Mouse (Mus musculus): ENCODE measurements at regions not wholly inside any gene's neighbourhood (a gene's known extent, or its start where the extent isn't known, plus 50 kb on each side); places are given as distances from the start of the nearest gene placed in this dataset.

DNA sequence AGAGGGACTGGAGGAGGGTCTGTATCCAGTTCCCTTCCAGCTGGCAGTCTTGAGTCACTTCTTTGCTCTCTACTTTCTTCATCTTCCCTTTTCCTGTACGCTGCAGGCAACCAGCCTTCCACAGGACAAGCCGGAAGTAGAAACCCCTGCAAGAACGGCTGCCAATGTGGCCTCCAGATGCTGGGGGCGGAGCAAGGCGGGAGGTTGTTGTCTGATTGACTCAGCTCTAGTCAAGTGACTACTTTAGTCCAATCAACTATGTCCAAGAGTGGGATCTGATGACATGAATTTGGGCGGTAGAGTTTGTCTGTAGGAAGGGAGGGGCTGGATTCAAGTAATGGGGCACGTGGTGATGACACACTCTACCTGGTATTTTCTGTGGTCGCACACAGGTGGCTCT, 156.1 kb upstream of the Irx6 start:
- no peak for ATAC-seq (replicated peaks; ENCODE audit: poor library complexity)

DNA sequence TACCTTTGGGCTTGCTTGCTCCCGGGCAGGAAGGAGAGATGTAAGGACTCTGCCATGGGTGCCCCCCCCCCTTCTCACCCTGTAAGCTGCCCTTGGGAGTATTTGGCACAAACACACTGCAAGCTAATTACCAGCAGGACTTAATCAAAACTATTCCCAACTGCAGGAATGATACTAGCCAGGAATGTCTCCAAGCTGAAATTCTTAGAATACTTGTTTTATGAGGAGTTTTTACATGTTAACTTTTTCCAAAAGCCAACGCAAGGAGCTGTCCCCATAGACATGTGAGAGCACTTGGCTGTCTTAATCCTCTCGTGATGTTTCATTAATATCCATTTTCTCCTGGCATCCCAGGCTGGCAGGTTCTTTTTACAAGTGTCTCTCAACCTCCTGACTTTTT, 155.6 kb upstream of the Irx6 start:
- no peak for ATAC-seq (replicated peaks; ENCODE audit: poor library complexity)

DNA sequence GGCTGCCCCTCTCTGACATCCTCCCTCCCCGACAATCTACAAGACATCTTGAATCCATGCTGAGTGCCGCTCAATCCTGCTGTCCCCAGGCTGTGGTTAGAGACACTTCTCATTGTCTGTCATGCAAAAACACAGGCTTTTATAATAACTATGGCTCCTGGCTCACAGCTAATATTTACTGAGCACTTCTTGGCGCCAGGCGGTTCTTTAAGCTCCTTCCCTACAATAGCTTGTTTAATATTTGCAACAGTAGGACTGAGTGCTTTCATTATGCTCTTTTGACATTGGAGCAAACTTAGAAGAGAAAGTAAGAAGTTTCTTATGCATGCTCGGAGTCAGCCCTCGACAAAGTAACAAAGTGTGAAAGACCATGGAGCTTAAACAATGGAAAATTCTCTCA, 151.6 kb upstream of the Irx6 start:
- ATAC-seq (replicated peaks; ENCODE audit: poor library complexity) = no peak

DNA sequence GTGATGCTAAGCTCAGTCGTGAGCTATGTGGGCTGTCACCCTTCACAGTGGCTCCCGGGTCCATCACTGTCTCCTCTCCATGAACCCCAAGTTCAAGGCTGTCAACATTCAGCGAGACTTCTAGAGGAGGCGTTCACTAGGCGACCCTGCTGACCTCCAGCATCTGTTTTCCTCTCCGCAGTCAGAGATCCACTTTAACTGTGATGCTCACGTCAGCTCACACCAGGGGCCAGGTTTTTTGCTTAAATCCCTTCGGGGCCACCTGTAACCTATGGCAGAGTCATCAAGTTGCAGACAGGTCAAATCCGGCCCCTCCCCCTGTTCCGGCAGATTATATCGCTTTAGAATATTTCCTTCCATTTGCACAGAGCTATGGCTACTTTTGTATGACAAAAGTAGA, 144.3 kb upstream of the Irx6 start:
- ATAC-seq (replicated peaks; ENCODE audit: poor library complexity) = no peak

DNA sequence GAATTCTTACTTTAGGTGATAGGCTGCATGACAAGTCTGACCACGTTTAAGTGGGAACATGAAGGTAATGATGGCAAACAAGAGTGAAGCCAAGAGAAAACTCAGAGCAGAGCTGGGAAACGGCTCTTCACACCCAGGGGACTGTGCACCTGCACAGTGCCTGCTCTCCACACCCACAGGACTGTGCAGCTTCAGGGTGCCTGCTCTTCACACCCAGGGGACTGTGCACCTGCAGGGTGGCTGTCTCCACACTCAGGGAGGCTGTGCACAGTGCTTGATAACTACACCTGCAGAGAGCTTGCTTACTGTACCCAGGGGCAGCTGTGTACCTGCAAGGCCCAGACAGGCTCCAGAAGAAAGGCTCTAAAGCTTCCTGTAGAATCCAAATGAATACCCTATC, 133.5 kb upstream of the Irx6 start:
- no peak for ATAC-seq (replicated peaks; ENCODE audit: poor library complexity)

DNA sequence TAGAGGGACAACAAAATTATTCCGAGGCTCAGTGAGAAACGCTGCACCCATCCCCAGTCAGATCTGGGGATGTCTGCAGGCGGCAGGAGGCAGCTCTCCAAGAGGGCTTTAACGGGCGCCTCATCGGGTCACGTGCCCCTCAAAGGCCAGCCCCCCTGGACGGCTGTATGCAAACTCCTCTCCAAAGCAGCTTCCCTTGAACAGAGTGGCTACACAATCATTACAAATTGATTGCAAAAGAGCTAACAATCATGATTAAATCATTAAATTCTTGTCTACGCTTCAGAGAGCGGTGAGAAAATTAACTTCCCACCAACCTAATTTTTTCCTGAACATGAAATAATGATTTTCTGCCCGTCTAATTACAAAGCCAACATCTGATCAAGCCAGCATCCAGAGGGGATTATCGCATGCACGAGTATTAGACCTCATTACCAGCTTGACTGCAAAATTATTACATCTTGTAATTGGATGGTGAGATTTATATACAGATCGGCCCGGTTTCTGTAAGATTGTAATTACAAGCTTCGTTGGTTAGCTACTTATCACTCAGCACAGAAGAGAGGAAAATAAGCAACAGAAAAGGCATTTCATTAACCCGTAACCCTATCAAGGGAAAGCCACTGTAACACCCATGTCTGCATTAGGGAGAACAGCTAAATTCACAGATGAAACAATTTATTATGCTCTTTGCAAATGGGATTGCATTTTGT, 128.6 kb upstream of the Irx6 start:
- ATAC-seq (replicated peaks; ENCODE audit: poor library complexity) = no peak

DNA sequence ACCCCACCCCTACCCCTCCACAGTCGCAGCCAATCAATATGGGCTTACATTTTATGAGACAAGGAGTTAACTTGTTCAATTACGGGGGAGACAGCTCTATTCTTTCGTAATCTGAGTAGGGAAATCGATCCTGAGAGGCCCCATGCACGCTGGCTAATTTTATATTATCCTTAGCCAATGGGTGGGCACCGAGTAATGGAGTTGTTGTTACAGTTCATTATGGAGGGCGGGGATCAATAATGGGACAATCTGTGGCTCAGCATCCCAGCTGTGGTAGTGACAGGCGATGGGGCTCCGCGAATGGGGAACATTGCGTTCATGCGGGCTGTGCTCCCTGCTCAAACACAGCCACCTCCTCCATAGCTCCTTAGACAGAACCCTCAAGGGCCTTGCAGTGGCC, 118.9 kb upstream of the Irx6 start:
- ATAC-seq (replicated peaks; ENCODE audit: poor library complexity) = no peak

DNA sequence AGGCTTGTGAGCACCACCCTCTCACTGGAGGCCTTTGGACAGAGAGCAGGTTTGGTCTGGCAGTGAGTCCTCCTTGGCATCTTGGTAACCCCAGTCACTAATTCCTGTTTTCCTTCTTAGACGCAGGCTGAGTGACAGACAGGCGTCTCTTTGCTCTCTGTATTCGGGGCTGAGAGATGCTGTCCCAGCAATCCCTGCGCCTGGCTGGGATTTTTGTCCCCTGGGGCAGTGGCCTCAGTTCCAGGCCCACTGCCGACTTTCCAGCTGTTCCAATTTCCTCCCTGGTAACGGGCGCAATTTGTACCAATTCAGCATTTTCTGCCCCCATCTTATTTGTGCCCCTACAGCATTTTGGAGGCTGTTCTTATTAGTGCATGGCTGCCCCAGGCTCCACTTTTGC, 118.5 kb upstream of the Irx6 start:
- no peak for ATAC-seq (replicated peaks; ENCODE audit: poor library complexity)

DNA sequence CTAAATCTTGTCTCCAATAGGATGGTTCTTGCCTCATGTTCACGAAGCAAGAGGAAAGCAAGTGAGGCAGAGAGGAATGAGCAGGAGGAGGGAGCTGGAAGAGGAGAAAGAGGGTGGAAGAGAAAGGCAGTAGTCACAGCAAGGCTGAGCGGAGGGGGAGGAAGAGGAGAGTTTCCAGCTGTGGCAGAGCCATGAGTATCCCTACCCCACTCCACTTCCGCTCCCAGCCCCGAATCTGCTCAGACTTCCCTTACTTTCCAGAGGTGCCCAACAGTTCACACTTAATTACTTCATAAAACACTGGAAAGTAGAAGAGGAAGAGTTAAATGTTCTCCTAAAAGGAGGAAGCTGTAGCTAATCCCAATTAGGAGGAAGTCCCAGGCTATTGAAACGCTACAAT, 111.6 kb upstream of the Irx6 start:
- no peak for ATAC-seq (replicated peaks; ENCODE audit: poor library complexity)

DNA sequence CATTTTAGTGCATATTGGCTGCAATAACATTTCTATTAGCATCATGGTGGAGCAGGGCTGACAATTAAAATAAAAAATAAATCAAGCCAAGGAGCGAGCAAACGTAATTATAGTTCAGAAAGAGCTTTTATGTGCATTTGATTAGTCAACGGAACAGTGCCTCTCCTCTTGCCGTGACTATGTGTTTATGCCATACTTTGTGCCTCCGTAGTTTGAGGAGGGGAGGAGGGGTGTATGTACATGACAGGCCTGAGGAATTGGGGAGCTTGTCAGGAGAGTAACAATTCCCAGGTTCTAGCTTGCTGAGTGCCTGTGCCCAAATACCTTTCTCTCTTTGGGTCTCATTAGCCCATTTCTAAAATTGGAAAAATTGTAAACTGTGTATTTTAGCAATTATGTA, 111.1 kb upstream of the Irx6 start:
- ATAC-seq (replicated peaks; ENCODE audit: poor library complexity) = no peak

DNA sequence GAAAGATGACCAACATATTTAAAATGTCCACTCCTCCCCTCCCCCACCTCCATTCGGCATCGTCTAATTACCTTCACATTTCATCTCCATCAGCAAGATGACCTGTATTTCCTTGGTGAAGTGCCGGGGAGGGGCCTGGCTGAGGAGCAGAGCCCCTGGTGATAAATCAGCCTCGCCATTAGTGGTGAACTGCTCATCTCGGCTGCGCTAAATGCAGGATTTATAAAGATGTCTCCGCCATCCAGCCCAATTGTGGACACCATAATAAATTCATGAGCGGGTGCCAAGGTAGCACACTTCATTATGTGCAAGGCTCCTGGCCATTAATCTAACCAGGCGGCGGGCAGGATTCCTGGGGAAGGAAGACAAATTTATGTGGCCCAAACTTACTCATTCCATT, 104.4 kb upstream of the Irx6 start:
- ATAC-seq (replicated peaks; ENCODE audit: poor library complexity) = no peak

DNA sequence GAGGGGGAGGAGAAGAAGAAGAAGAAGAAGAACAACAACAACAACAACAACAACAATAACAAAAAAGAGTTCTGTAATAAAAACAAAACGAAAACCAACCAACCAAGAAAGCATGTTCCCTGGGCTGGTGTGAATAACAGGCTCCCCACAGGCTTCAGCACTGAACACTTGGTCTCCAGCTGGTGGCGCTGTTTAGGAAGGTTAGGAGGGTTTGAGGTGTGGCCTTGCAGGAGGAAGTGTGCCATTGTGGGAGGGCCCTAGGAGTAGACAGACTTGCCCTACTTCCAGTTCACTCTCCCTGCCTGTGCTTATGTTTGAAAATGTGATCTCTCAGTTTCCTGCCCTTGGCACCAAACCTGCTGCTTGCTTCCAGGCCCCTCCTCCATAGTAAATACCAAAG, 94.6 kb upstream of the Irx6 start:
- ATAC-seq (replicated peaks; ENCODE audit: poor library complexity) = no peak

DNA sequence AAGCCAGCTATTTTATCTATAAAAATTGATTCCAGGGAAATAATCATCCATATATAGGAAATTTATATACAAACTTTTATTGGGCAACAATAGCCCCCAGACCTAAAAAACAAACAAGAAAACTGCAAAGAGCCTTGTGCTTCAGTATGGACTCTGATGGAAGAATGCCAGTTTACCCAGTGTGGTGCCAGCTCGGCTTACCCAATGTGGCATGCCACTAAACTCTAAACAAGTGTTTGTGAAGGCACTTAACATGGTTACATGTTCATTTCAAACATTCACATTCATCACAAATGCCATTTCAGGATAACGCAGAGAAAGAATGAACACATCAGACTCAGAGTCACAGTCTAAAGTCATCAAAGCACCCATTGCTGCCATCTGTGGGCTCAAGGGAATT, 93.0 kb upstream of the Irx6 start:
- ATAC-seq (replicated peaks; ENCODE audit: poor library complexity) = no peak

DNA sequence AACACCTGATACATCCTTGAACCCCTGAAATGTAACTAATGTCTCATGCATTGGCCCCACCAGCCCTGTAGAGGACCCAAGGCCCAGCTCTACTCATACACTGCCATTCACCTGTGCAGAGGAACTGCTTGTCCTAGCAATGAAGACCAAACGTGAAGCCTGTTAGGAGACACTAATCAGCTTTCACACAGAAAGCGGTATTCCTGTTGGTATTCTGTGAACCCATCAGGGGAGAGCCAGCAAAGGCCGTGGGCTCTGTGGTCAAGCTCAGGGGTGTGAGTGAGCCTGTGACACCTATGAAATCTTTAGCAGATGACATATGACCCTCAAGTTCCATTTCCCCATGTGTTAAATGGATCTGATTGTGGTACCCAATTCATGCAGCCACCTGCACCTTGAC, 73.3 kb upstream of the Irx6 start:
- no peak for ATAC-seq (replicated peaks; ENCODE audit: poor library complexity)

DNA sequence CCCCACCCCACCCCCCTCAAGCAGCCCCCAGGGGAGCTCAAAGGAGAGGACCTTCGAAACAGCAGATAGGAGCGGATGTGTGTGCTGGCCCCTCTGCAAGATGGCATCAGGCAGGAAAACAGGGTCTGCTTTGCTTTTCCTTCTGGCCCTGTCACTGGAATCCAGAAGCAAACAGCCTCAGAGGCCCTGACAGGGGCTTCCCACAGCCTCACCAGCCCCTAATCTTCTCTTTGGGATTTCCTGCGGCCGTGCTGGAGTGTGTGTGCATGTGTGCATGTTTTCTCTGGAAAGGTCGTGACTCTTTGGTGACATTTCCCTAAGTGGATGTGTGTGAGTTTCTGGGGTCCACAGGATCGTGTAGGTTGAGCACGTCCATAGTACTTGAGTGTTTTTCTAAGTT, 71.1 kb upstream of the Irx6 start:
- no peak for ATAC-seq (replicated peaks; ENCODE audit: poor library complexity)

DNA sequence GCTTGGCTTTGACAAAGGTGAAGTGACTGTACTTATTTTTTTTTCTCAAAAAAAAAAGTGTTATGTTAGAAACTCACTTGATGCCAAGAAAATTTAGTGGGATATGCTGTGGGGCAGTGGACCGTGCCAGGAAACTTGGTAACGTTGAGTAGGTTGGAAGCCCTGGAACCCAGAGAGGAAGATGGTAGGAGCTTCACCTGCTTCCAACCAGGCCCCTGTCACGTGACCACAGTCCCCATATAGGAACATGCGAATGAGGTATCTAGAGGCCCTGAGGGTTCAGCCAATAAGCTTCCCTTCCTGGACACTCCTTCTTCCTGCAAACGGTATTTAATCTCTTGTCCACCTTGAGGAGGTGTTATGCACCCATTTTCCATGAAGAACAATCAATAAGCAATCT, 68.5 kb upstream of the Irx6 start:
- ATAC-seq (replicated peaks; ENCODE audit: poor library complexity) = no peak

DNA sequence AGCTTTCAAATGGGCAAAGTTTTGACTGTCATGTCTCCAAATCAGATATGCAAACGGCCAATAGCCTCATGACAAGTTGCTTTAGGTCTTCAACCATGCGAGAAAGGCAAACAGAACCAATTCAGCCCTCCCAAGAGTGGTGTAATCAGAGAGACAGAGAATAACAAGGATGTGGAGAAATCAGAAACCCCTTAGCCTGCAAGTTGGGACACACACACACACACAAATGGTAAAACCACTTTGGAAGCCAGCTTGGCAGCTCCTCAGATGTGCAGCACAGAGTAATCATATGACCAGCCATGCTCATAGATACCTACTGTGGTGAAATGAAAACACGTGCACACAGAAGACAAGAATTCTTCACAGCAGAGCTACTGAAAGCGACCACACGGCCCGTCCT, 66.5 kb upstream of the Irx6 start:
- no peak for ATAC-seq (replicated peaks; ENCODE audit: poor library complexity)

DNA sequence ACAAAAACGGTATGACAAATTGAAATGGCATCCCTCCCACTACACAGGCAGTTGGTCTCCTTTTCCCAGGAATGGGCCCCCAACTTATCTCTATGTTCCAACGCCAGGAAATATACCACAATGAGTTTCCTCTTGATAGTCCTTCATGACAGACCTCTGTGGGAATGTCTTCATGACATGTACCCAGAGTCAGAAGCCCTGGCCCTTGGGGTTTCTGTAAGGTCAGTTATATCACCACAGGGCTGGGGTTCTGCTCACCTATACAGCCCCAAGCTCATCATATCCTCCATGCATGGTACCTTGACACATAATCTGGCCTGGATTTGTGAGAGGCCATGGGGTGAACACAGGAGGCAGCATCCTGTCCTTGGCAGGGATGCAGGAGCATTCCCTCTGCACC, 64.2 kb upstream of the Irx6 start:
- no peak for ATAC-seq (replicated peaks; ENCODE audit: poor library complexity)

DNA sequence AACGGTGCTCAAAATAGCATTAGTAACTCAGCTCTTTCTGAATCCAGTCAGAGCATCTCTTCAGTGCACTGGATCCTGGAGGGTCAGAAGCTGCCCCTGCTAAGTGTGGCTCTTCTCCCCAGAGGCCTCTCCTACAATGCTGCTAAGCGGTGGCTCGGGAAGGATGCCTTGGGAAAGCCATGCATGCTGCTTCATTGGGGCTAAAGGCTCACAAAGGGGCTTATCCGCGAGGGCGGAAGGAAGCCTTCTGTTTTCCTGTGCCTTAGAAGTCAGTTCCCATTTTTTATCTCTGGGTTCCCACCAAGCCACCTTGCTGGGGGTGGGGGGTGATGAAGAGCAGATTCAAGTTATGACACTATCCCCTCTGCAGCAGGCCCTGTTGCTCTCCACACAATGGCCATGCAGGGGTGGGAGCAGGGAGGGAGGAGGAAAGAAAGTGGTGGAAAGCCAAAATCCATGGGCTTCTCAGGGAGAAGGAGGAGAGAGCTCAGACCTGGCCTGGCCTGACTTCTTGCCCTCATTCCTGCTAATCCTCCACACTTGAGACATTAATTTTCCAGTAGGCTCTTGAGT, 63.5 kb upstream of the Irx6 start:
- ATAC-seq (replicated peaks; ENCODE audit: poor library complexity) = no peak

DNA sequence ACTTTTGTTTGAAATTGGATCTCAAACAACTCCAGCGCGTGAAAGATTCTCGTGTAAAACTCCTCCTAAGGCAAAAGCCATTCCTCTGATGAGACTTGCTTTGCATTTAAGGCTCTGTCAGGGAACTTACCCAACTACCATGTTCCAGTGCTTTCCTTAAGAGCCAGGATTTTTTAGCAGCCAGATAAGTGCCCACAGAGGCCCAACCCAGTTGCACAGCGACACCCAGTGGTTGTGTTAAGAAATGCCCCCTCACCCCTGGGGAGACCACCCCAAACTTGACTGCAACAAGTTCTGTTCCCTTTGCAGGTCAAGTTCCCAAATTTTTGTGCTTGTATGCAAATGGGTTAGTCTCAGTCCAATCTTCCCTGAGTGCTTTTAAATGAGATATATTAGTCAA, 60.6 kb upstream of the Irx6 start:
- peak; percentile 48; the same call in 1 of the 2 replicates for ATAC-seq (replicated peaks; ENCODE audit: poor library complexity)

DNA sequence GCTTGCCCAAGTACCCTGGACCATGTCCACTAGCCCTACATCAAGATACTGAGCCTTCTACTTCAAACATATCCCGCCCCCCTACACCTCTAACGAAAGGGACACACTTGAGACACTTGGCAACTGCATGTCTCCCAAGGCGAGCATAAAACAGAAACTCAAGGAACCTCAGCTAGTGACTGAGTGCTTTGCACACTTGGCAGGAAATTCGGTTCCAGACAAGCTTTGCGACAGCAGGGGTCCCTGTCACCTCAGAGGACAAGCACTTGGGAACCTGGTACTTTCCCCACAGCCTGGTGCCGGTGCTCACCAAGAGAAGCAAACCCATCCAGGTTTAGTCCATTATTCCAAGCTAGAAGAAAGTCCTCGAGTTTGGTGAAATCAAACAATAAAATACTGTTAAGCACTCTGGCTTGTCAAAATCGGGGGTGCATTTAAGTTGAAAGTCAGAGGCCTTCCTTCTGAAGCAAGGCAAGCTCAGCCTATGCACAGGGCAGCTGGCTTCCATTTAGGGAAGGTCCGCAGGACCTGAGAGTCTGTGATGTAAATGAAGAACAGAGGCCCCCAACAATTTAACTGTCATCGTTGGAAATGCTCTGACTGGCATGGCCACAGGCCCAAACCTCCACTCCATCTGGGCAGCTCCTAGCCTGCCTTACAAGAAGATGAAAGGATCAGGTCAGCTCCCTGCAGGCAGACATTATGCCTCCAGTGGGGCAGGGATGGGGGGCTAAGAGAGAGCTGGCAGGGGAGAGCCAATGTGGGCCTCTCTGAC, 57.6 kb upstream of the Irx6 start:
- no peak for ATAC-seq (replicated peaks; ENCODE audit: poor library complexity)

DNA sequence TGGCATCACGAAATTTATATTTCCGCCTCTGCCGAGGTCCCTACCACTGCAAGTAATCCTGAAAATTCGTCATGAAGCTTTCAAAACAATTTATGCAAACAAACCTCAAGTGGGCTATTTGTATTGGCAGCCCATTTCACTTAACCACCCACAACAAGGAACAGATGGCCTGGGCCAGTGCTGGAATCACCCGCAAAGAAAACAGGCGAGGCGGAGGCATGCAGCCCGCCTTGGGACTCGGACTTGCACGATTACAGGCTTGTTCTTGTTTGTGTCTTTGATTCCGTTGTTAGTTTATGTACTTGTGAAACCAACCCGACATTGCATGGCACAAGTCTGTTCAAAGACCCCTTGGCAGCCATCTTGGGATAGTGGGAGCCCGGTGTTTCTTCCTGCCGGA, 55.8 kb upstream of the Irx6 start:
- ATAC-seq (replicated peaks; ENCODE audit: poor library complexity) = no peak

Measured in megakaryocyte progenitor cell, adult 5-6 weeks (primary cell).